Mouse (Mus musculus): ENCODE results near the gene Smtn.

DNA sequence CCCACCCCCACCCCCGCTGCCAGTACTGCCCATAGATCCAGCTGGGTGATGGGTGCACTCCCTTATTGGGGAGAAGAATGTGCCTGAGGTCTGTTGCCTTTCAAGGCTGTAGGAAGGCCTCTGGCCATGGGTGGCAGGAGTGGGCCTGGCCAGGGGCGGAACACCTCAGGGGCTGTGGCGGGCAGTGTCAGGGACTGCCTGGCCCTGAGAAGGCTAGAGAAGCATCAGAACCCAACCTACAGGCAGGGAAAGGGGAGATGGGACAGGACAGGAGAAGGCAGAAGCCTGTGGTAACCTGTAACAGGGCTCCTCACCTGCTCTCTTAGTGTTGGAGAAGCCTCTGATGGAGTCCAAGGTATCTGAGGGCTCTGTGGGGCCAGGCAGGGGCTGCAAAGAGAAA, 9.7 kb downstream of the Smtn start:
- TF ChIP-seq CTCF (IDR thresholded peaks at IDR 0.05; ENCODE audit: insufficient read depth, low read length) (no peak), POLR2A (IDR thresholded peaks at IDR 0.05; ENCODE audit: borderline replicate concordance, extremely low read depth, low read depth, low read length) (no peak)

Measured in lung, adult 2 months (tissue).